Mouse (Mus musculus): Measurements from ENCODE around the gene Stard10. TPM values are rescaled to one million over a fixed set of nuclear protein-coding genes. Genes with fewer than 3 reads are reported as not detected.

The Stard10 gene
- polyA plus RNA-seq, 1 experiment from 2014 or later, result 9.6 TPM

- WGBS, result 76% methylated on average over 6 of the region's 6 CpGs
- H3K36me3 ChIP-seq (replicated peaks), result no peaks in the 10 kb centered on the region
- no peak for ATAC-seq (replicated peaks)
- H3K4me2 ChIP-seq, result no peak overlapping the region
- no peak overlapping the region for H3K27ac ChIP-seq
- no peaks in the 10 kb centered on the region for H3K27me3 ChIP-seq (replicated peaks)
- no peaks in the 10 kb centered on the region for H3K9me3 ChIP-seq
- H3K4me3 ChIP-seq, result no peak overlapping the region
- H3K4me1 ChIP-seq, result no peaks in the 10 kb centered on the region
- H3K9ac ChIP-seq, result no peak overlapping the region
These were observed 24.5 kb downstream of the Stard10 start for GRCm38 (mm10) chr7:101341405-101341804.

- peaks cover 8% of the 10 kb centered on the region for H3K4me1 ChIP-seq
- no peak overlapping the region for H3K27ac ChIP-seq
- no peaks in the 10 kb centered on the region for H3K36me3 ChIP-seq (replicated peaks)
- no peaks in the 10 kb centered on the region for H3K9me3 ChIP-seq
- H3K9ac ChIP-seq, result no peak overlapping the region
- no peak overlapping the region for H3K4me2 ChIP-seq
- no peak overlapping the region for H3K4me3 ChIP-seq
- no peak for ATAC-seq (replicated peaks)
- no peaks in the 10 kb centered on the region for H3K27me3 ChIP-seq (replicated peaks)
- WGBS, result 90% methylated on average over 7 of the region's 7 CpGs
These were observed 26.2 kb downstream of the Stard10 start for GRCm38 (mm10) chr7:101343135-101343534.

GRCm38 (mm10) chr7:101344892-101345291 is 28.0 kb downstream of the Stard10 start:
- Histone ChIP-seq H3K4me3 (no peak overlapping the region), H3K9ac (no peak overlapping the region), H3K27me3 (replicated peaks) (peaks cover 11% of the 10 kb centered on the region), H3K4me1 (peaks cover 13% of the 10 kb centered on the region), H3K9me3 (no peaks in the 10 kb centered on the region), H3K27ac (no peak overlapping the region), H3K4me2 (no peak overlapping the region), H3K36me3 (replicated peaks) (no peaks in the 10 kb centered on the region)
- no peak for ATAC-seq (replicated peaks)
- WGBS, result 72% methylated on average over 4 of the region's 4 CpGs

DNA sequence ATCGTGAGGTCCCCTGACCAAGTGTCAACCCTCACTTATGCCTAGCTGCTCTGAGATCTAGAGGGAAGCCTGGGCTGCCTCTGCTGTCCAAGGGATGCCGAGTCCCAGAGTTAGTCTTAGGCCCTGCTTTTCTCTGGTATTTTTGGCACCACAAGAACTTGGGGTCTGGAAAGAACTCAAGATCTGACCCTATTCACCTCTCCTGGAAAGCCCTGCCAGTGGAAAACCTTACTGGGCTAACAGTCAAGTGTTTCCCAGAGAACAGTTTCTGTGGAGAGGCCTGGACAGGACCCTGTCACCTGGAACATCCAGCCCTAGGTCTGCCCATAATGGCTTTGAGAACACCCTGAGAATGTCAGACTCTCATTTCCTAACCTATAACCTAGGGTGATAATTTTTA is 30.1 kb downstream of the Stard10 start:
- no peak for ATAC-seq (replicated peaks)
- 80% methylated on average over 2 of the region's 2 CpGs for WGBS
- Histone ChIP-seq H3K36me3 (replicated peaks) (no peaks in the 10 kb centered on the region), H3K4me3 (no peak overlapping the region), H3K9me3 (no peaks in the 10 kb centered on the region), H3K9ac (no peak overlapping the region), H3K4me1 (peaks cover 13% of the 10 kb centered on the region), H3K27me3 (replicated peaks) (peaks cover 11% of the 10 kb centered on the region), H3K27ac (no peak overlapping the region), H3K4me2 (no peak overlapping the region)

GRCm38 (mm10) chr7:101347767-101348270 is 30.9 kb downstream of the Stard10 start, which contains the start of gene Arap1:
Arap1 (plus strand) TSS chr7:101348067.
- peaks cover 11% of the 10 kb centered on the region for H3K27me3 ChIP-seq (replicated peaks)
- H3K9me3 ChIP-seq, result no peaks in the 10 kb centered on the region
- ATAC-seq (replicated peaks), result peak; percentile 66
- peak within 1 kb of the TSS; percentile 55 for H3K4me3 ChIP-seq
- no peak within 1 kb of the TSS for H3K27ac ChIP-seq
- H3K4me2 ChIP-seq, result peak within 1 kb of the TSS; percentile 98
- H3K4me1 ChIP-seq, result peaks cover 13% of the 10 kb centered on the region
- H3K36me3 ChIP-seq (replicated peaks), result no peaks in the 10 kb centered on the region
- 2% methylated on average over 35 of the region's 35 CpGs for WGBS
- peak within 1 kb of the TSS; percentile 29 for H3K9ac ChIP-seq

DNA sequence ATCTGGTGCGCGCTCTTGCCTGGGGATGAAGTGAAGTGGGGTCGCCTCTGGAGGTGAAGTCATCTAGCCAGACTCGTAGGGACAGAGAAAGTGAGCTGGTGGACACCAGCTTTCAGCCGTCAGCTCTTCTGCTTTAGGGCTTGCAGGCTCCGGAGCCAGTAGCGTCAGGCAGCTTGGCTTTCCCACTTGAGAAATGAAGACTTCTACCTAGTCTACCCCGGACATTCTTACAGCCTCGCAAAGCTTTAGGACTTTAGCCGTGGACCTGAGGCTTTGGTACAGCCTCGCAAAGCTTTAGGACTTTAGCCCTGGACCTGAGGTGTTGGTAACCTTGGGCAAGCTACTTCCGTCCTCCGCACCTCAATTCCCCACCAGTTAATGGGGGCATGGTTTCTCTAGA is 31.4 kb downstream of the Stard10 start:
- 5% methylated on average over 13 of the region's 13 CpGs for WGBS
- Histone ChIP-seq H3K4me1 (peaks cover 13% of the 10 kb centered on the region), H3K9ac (peak overlapping the region; percentile 29), H3K9me3 (no peaks in the 10 kb centered on the region), H3K27me3 (replicated peaks) (peaks cover 11% of the 10 kb centered on the region), H3K27ac (no peak overlapping the region), H3K4me2 (peak overlapping the region; percentile 98), H3K4me3 (peak overlapping the region; percentile 55), H3K36me3 (replicated peaks) (no peaks in the 10 kb centered on the region)
- ATAC-seq (replicated peaks), result no peak

DNA sequence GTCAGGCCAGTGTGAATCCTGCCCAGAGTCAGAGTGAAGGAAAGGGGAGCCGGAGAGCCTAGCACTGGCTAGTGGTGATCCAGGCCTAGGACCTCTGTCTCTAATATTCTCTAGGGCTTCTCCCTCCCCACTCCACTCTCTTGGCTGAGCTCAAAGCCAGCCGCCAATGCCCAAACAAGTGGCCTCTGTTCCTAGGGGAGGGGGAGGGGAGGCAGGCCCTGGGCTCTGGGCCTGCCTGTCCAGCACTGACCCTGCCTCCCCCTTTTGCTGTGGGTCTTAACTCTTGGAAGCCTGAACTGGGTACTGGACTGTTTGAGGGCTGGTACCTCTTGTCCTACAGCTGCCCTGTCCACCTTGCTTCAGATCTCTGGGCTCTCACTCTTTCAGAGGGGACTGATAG is 33.0 kb downstream of the Stard10 start:
- 24% methylated on average over 2 of the region's 2 CpGs for WGBS
- peaks cover 13% of the 10 kb centered on the region for H3K4me1 ChIP-seq
- H3K27ac ChIP-seq, result no peak overlapping the region
- H3K9me3 ChIP-seq, result no peaks in the 10 kb centered on the region
- no peak overlapping the region for H3K4me2 ChIP-seq
- H3K27me3 ChIP-seq (replicated peaks), result peaks cover 11% of the 10 kb centered on the region
- 0 out of 2 replicates have a peak, but pooled peaks have one; percentile 48 for ATAC-seq (replicated peaks)
- no peaks in the 10 kb centered on the region for H3K36me3 ChIP-seq (replicated peaks)
- no peak overlapping the region for H3K9ac ChIP-seq
- H3K4me3 ChIP-seq, result no peak overlapping the region

DNA sequence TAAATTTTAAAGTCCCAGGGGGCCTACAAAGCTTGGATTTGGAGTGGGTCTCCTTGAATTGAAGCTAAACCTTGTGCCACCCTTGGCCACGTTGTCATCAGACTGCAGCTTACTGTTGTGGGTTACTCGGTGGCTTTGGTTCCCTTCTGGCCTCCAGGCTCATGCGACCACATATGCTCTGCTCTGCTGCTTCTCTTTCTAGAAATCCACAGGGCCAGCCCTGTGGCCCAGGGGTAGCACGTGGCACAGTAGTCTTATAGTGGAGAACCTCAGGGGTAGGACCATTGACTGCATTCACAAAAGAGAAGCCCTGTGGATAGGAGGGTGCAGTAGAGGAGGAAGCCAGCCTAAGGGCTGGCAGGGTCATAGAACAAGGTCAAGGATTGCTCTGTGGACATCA is 35.5 kb downstream of the Stard10 start:
- H3K9me3 ChIP-seq, result no peaks in the 10 kb centered on the region
- H3K4me3 ChIP-seq, result no peak overlapping the region
- no peak overlapping the region for H3K9ac ChIP-seq
- ATAC-seq (replicated peaks), result no peak
- peaks cover 11% of the 10 kb centered on the region for H3K27me3 ChIP-seq (replicated peaks)
- no peak overlapping the region for H3K4me2 ChIP-seq
- peaks cover 13% of the 10 kb centered on the region for H3K4me1 ChIP-seq
- WGBS, result 88% methylated on average over 4 of the region's 4 CpGs
- H3K36me3 ChIP-seq (replicated peaks), result no peaks in the 10 kb centered on the region
- no peak overlapping the region for H3K27ac ChIP-seq

DNA sequence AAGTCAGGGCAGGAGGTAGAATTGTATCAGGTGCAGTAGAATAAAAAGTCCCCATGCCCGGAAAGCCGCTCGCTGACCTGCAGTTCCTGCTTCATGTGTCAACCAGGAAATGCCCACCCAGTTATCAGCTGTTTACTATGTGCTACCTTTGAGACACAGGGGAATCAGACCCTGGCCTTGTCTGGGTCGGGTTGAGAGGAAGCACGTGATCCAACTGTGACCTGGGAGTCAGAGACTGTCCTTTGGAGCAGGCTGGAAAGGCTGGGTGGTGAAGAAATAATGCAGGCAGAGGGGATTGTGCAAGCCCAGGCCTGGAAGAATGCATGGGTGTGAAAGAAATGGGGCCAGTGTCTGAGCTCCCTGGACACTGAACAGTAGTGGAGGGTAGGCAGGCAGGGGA is 37.5 kb downstream of the Stard10 start:
- H3K27me3 ChIP-seq (replicated peaks), result no peaks in the 10 kb centered on the region; the same call in 1 of the 2 replicates
- no peak for ATAC-seq (replicated peaks)
- 82% methylated on average over 5 of the region's 5 CpGs for WGBS
- no peak overlapping the region for H3K9ac ChIP-seq
- no peak overlapping the region for H3K4me2 ChIP-seq
- no peak overlapping the region for H3K27ac ChIP-seq
- no peaks in the 10 kb centered on the region for H3K36me3 ChIP-seq (replicated peaks)
- no peaks in the 10 kb centered on the region for H3K4me1 ChIP-seq
- H3K4me3 ChIP-seq, result no peak overlapping the region
- no peaks in the 10 kb centered on the region for H3K9me3 ChIP-seq

DNA sequence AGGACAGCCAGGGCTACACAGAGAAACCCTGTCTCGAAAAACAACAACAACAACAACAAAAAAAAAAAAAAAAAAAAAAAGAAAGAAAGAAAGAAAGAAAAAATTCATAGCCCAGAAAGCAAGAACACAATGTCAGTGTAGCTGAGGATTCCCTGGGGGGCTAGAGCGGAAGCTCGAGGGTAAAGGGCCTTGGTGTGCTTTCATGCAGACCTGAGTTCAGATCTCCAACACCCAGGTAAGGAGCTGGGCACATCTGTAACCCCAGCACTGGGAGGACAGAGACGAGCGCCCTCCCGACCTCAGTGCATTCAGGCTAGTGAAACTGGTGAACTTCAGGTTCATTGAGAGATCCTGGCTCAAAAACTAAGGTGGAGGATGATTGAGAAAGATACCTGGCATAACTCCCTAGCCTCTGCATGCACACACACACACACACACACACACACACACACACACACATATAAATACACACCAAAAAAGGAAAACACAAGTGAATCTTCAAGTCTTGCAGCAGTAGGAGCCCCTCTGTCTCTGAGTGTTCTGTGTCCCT is 38.7 kb downstream of the Stard10 start:
- no peaks in the 10 kb centered on the region for H3K9me3 ChIP-seq
- no peak overlapping the region for H3K4me2 ChIP-seq
- no peak overlapping the region for H3K4me3 ChIP-seq
- no peak overlapping the region for H3K27ac ChIP-seq
- WGBS, result 90% methylated on average over 6 of the region's 6 CpGs
- no peak for ATAC-seq (replicated peaks)
- H3K9ac ChIP-seq, result no peak overlapping the region
- no peaks in the 10 kb centered on the region for H3K36me3 ChIP-seq (replicated peaks)
- no peaks in the 10 kb centered on the region for H3K27me3 ChIP-seq (replicated peaks)
- H3K4me1 ChIP-seq, result no peaks in the 10 kb centered on the region

DNA sequence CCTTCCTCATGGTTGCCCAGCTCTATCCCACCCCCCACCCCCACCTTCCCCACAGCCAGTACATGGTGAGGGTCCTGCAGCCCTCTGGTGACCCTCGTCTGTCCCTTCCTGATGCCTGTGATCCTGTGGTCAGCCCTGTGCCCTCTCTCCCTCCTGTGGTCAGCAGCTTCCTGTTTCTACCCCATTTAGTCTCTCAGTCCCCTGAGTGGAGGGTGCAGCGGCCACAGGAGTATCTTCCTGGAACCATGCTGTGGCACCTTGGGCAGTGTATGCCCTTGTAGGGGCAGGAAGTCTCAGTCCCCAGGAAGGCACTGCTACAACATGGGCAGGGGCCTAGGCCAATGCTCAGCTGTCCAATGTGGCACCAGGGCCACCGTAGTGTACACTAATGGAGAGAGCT is 40.0 kb downstream of the Stard10 start:
- no peak overlapping the region for H3K27ac ChIP-seq
- no peak overlapping the region for H3K9ac ChIP-seq
- 65% methylated on average over 3 of the region's 3 CpGs for WGBS
- H3K9me3 ChIP-seq, result no peaks in the 10 kb centered on the region
- no peaks in the 10 kb centered on the region for H3K36me3 ChIP-seq (replicated peaks)
- no peak overlapping the region for H3K4me2 ChIP-seq
- no peak overlapping the region for H3K4me3 ChIP-seq
- ATAC-seq (replicated peaks), result no peak
- no peaks in the 10 kb centered on the region for H3K27me3 ChIP-seq (replicated peaks)
- H3K4me1 ChIP-seq, result no peaks in the 10 kb centered on the region

GRCm38 (mm10) chr7:101360406-101360805 is 43.5 kb downstream of the Stard10 start:
- ATAC-seq (replicated peaks), result no peak
- 70% methylated on average over 3 of the region's 3 CpGs for WGBS
- Histone ChIP-seq H3K27me3 (replicated peaks) (no peaks in the 10 kb centered on the region), H3K36me3 (replicated peaks) (no peaks in the 10 kb centered on the region), H3K4me3 (no peak overlapping the region), H3K9me3 (no peaks in the 10 kb centered on the region), H3K4me2 (no peak overlapping the region), H3K9ac (no peak overlapping the region), H3K4me1 (no peaks in the 10 kb centered on the region), H3K27ac (no peak overlapping the region)

DNA sequence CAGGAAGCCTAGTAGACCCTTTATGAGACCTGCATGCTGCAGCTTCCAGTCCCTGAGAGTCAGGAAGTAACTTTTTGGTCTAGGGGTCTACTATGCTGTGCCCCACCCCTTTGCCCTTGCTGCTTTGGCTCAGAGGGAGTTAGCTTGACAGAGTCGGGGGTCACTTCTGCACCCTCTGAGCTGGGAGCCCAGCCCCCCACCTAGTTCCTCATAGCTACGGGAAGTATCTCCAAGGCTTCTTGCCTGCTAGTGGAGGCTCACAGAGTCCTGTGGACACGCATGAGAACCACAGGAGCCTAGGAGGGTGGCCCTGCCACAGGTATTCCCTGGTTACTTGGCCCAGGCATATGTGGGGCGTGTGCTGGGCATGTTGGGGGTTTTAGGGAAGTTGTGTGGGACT is 44.1 kb downstream of the Stard10 start:
- Histone ChIP-seq H3K27ac (no peak overlapping the region), H3K4me3 (no peak overlapping the region), H3K9me3 (no peaks in the 10 kb centered on the region), H3K4me1 (no peaks in the 10 kb centered on the region), H3K36me3 (replicated peaks) (no peaks in the 10 kb centered on the region), H3K9ac (no peak overlapping the region), H3K27me3 (replicated peaks) (no peaks in the 10 kb centered on the region), H3K4me2 (no peak overlapping the region)
- 88% methylated on average over 4 of the region's 4 CpGs for WGBS
- ATAC-seq (replicated peaks), result no peak

Data from midbrain, embryonic 15.5 days (tissue).